Mouse (Mus musculus) lung, postnatal 25 days (tissue): ENCODE measurements around the gene Rdh1.
"Not testable (repeated sequence)": the region's sequence is repeated elsewhere in the genome, so short reads cannot be mapped to it uniquely, and the experiment has no call there.

Source experiments
- DNase-seq: peaks from one replicate; pipeline ENCODE4 v3.0.0; 2022; ENCODE audit warnings: low spot score

The Rdh1 gene

GRCm38 (mm10) chr10:127748847-127749612 is 10.5 kb upstream of the Rdh1 start:
- DNase-seq, result peak; percentile 57

GRCm38 (mm10) chr10:127750136-127750777 is 9.3 kb upstream of the Rdh1 start:
- DNase-seq, result no peak

- DNase-seq, result peak; percentile 61
Observed at GRCm38 (mm10) chr10:127751548-127751947, 8.0 kb upstream of the Rdh1 start, which contains the start of gene Gpr182. Gene Gpr182, minus strand, starts transcription at chr10:127751732.

GRCm38 (mm10) chr10:127754566-127755166 is 4.9 kb upstream of the Rdh1 start:
- no peak for DNase-seq

DNA sequence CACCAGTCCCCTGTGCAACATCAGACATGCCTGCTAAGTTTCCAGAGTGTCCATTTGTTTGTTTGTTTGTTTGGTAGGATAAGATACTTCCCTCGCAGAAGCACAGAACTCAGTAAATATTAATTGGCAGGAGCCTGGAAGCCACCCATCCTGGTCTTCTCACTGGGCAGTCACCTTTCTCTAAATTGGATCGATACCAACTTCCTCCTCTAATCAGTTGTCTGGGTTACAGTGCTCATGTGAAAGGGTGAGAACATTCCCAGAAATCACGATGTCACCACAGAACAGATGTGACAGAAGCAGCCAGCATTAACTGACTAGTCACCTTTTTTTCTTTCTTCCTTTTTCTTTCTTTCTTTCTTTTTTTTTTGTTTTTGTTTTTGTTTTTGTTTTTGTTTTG is 4.3 kb upstream of the Rdh1 start:
- no peak for DNase-seq

DNA sequence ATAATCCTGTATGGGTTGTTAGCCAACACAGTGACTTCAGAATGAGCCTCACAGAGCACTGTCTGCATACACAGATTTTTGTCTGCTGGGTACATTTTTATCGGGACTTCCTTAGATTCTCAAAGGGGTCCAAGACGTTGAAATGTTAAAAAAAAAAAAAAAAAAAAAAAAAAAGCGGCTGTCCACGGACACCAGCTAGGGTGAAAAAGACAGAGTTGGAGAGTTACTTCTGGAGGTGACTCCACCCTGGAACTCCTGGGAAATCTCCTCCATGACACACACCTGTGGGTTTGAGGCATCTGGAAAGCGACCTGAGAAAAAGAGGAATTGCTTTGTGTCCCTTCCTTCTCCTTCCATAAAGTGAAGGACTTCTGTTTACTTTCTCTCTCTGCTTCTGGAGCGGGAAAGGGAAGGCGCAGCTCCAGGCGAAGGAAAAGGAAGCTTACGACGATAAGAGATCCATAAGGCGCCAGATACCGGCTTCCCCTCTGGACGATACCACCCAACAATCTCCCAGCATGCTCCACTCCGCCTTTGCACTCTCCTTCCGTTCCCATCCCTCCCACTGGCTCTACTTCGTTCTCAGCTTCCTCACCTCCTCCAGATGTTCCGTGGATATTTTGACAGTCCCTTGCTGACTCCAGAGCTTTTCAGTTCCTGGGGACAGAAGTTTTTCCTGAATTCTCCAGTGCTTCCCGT is 3.6 kb upstream of the Rdh1 start:
- peak; percentile 57 for DNase-seq

DNA sequence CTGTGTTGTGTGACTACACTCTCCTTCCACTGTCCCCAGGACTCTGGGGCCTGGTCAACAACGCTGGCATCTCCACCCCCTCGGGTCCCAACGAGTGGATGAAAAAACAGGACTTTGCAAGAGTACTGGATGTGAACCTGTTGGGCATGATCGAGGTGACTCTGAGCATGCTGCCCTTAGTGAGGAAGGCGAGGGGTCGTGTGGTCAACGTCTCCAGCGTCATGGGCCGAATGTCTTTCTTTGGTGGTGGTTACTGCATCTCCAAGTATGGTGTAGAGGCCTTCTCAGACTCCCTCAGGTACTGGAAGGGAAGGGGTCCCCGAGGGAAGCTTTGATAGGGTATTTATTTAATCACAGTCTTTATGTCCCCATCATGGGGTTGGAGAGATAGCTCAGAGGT is 3.4 kb downstream of the Rdh1 start:
- DNase-seq, result not testable (repeated sequence)

DNA sequence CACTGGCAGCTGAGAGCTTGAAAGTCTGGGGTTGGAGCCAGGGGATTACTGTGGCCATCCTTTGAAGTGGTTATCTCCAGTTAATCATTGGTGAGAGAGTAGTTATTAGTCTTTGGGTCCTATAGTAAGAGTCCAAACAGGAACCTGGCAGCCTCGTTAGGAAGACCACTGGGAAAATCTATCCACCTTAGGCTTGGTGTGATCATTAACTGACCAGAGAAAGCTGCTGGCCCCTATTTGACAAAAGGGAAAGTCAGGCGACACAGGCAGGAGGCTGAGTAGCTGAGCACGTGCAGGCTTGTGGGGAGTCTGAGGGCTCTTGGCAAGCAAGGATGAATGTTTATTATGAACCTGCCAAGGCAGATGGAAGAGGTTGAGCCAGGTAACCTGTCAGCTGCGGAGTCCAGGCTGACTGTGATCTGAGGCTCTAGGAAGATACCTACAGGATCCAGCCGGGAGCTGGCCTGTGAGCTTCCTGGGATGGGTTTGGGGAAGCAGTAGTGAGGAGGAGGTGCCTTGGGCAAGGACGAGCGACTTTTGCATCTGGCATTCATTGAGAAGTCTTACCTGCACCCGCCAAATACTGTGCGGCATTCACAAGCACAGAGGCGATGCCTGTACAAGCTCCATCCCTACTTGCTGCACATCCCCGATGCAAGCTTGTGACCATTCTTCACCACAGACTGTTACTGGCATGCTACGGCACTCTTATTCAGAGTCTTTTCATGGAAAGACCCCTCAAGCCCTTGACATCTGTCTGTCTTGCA is 4.6 kb downstream of the Rdh1 start:
- no peak for DNase-seq

- DNase-seq, result no peak
Observed at GRCm38 (mm10) chr10:127766564-127766963, 7.0 kb downstream of the Rdh1 start.

DNA sequence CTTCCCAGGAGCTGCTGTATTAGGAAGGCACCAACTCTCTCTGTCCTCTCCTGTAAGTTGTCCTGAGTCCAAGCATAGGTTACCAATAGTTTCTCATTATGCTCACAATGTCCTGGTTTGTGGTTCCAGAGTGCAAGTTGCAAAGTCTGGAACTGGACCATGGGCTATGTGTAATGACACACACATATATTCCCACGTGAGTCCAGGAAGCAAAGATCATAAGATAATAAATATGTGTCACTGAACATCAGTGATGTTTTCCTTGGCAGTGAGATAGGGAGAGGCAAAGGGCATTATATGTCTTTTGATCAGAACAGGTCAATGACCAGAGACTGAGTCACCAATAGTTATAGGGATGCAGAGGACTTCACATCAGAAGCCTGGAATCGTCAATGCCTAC is 16.5 kb downstream of the Rdh1 start, which contains the start of gene Rdh9:
TSS of gene Rdh9 (plus strand) at position 376 of the 400 bp plus-strand sequence.
- DNase-seq, result no peak

DNA sequence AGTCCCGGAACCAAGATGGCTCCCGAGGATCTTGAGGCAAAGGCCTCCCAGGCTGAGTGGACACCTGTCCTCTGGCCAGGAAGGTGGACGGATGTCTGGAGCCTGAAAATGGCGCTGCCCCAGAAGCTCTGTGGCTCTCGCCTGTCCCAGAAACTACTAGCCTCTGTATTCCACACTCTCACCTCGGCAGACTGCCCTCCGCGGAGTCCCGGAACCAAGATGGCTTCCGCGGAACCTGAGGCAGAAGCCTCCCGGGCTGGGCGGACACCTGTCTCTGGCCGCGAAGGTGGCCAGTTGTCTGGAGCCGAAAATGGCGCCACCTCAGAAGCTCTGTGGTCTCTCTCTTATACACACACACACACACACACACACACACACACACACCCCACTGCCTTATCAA is 22.8 kb downstream of the Rdh1 start:
- DNase-seq, result not testable (repeated sequence)

DNA sequence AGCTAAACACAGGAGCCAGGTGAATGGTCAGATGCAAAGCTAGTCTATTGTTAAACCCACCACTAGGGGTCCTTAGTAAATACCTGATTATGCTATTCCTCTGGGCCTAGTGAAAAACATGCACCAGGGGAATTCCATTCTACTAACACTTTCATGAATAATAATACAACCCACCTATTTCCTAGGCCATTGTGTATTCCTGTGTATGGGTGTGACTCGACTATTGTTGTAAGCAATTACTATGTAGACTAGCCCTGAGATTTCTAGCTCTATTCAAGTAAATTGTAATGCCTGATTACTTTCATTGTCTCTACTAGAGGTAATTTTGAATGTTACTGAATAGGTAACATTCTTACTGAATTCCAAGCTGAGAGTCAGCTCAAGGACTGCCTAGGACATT is 25.9 kb downstream of the Rdh1 start:
- not testable (repeated sequence) for DNase-seq

- no peak for DNase-seq
Observed at GRCm38 (mm10) chr10:127799295-127799694, 39.8 kb downstream of the Rdh1 start.

DNA sequence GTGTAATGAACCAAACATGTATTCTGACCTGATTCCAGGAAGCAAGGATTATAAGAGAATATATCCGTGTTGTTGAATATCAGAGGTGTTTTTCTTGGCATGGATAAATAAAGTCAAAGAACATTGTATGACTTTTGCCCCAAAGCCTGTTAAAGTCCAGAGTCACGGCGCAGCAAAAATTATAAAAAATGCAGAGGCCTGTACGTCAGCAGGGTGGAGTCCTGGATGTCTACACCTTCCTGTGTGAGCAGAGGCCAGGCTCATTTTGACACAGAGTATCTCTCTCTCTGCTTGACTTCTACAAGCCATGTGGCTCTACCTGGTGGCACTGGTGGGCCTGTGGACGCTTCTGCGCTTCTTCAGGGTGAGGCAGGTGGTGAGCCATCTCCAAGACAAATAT is 41.4 kb downstream of the Rdh1 start, which contains the start of gene Rdh16:
TSS of gene Rdh16 (plus strand) at position 262 of the 400 bp plus-strand sequence.
- no peak for DNase-seq

- DNase-seq, result no peak
Observed at GRCm38 (mm10) chr10:127801612-127802011, 42.1 kb downstream of the Rdh1 start.

- no peak for DNase-seq
Observed at GRCm38 (mm10) chr10:127802236-127802635, 42.7 kb downstream of the Rdh1 start.

- no peak for DNase-seq
Observed at GRCm38 (mm10) chr10:127804416-127804815, 44.9 kb downstream of the Rdh1 start.

GRCm38 (mm10) chr10:127815888-127816287 is 56.4 kb downstream of the Rdh1 start:
- DNase-seq, result no peak

DNA sequence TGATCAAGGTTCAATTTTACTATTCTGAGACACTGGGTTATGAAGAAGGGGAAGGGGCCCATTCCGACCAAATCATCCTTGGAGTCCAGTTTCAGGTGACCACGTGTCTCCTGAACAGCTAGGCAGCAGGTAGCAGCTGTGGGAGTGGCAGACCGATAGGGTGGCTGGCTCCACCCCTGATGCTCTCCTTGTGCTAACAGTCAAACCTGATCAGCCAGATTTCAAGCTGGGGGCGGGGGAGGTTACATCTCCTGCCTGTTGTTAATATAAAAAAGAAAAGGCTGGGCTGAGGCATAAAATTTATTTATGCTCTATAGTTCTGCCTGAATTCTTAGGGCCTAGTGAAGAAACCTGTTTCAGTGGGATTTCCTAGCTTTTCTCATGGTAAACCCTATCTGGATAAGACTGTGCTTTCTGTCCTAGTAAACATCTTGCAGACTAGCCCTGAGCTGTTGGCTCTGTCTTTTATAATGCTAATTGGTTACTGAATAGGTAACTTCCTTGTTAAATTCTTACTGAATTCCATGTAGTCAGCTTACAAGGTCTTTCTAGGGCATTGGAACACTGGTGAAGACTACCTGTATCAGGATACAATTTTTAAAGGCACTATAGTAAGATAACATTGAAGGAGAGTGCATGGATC is 57.9 kb downstream of the Rdh1 start:
- DNase-seq, result not testable (repeated sequence)
